Mouse (Mus musculus) embryonic facial prominence, embryonic 12.5 days (tissue): ENCODE data around the gene Ndel1. TPM values are rescaled to one million over a fixed set of nuclear protein-coding genes. Genes with fewer than 3 reads are reported as not detected.

Experiments
- ATAC-seq: fragments of 200-750 bp; cut with Nextera tagmentation; 2 replicates; pipeline ENCODE4 v1.8.0; 2017; ENCODE audit not compliant: insufficient number of reproducible peaks, insufficient read depth, low FRiP score, low TSS enrichment
- H3K27ac ChIP-seq: fragments of 300-500 bp; sonication (generic); 2 replicates; pipeline ENCODE4 v1.5.1; 2016; ENCODE audit warnings: mild to moderate bottlenecking
- H3K27me3 ChIP-seq: fragments of 300-500 bp; sonication (generic); 2 replicates; pipeline ENCODE4 v1.6.1; 2016; ENCODE audit warnings: mild to moderate bottlenecking, moderate library complexity
- H3K36me3 ChIP-seq: fragments of 300-500 bp; sonication (generic); 2 replicates; pipeline ENCODE4 v1.6.1; 2016; ENCODE audit warnings: mild to moderate bottlenecking
- H3K4me1 ChIP-seq: fragments of 300-500 bp; sonication (generic); 2 replicates; pipeline ENCODE4 v1.6.1; 2016
- H3K4me2 ChIP-seq: fragments of 300-500 bp; sonication (generic); replicated peaks from 2 replicates; pipeline ENCODE4 v1.6.1; 2016; ENCODE audit warnings: mild to moderate bottlenecking, moderate library complexity
- H3K4me3 ChIP-seq: fragments of 300-500 bp; sonication (generic); 2 replicates; pipeline ENCODE4 v1.5.1; 2016; ENCODE audit warnings: mild to moderate bottlenecking
- H3K9ac ChIP-seq: fragments of 300-500 bp; sonication (generic); 2 replicates; pipeline ENCODE4 v1.6.1; 2016; ENCODE audit warnings: mild to moderate bottlenecking, moderate library complexity
- H3K9me3 ChIP-seq: fragments of 300-500 bp; sonication (generic); 2 replicates; pipeline ENCODE4 v1.6.1; 2016; ENCODE audit warnings: mild to moderate bottlenecking, moderate library complexity
- WGBS: fragments of 180-500 bp; shearing (Covaris S2); methylation state at CpG from one replicate; pipeline ENCODE4 v1.1.7; 2016; 5-methylcytosine and 5-hydroxymethylcytosine counted together
- polyA plus RNA-seq: library from polyadenylated mRNA; unstranded; fragments of >200 nt; fragmentation: Nextera tagmentation; extraction: Ambion mirVana; gene quantifications from 2 replicates; pipeline ENCODE4 v1.2.1, GENCODE M21; 2016

Ndel1 gene
- polyA plus RNA-seq, 1 experiment from 2014 or later: 78.6 TPM

- Histone ChIP-seq H3K9ac (no peak overlapping the region), H3K9me3 (no peaks in the 10 kb centered on the region), H3K4me3 (no peak overlapping the region), H3K27ac (no peak overlapping the region), H3K4me1 (no peaks in the 10 kb centered on the region), H3K27me3 (no peaks in the 10 kb centered on the region), H3K4me2 (no peak overlapping the region), H3K36me3 (no peaks in the 10 kb centered on the region)
- 83% methylated on average over 5 of the region's 5 CpGs for WGBS
- no peak for ATAC-seq
These were observed 20.2 kb upstream of the Ndel1 start for GRCm38 (mm10) chr11:68891823-68892222.

DNA sequence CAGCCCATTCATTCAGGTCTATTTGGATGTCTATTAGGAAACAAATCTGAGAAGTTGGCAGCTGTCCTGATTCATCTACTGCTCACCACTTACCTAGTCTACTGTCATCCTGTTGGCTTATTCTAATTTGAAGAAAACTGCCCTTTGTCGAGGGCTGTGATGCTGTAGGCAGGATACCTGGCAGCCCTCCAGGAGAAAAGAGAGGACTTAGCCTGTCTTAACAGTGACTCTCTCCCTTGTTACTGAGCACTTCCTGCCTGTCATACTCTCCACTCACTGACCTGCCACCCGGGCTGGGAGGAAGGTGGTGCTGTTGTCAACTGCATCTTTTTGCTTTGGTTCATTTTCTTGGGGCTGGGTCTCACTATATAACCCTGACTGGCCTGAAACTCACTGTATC lies 19.0 kb upstream of the Ndel1 start:
- WGBS: 54% methylated on average over 2 of the region's 2 CpGs
- no peaks in the 10 kb centered on the region for H3K9me3 ChIP-seq
- H3K27ac ChIP-seq: no peak overlapping the region
- no peak overlapping the region for H3K9ac ChIP-seq
- no peaks in the 10 kb centered on the region for H3K27me3 ChIP-seq
- no peak overlapping the region for H3K4me2 ChIP-seq
- H3K4me1 ChIP-seq: no peaks in the 10 kb centered on the region
- ATAC-seq: no peak
- H3K4me3 ChIP-seq: no peak overlapping the region
- H3K36me3 ChIP-seq: no peaks in the 10 kb centered on the region

GRCm38 (mm10) chr11:68888653-68889052 lies 17.0 kb upstream of the Ndel1 start:
- no peak overlapping the region for H3K4me3 ChIP-seq
- H3K4me2 ChIP-seq: no peak overlapping the region
- no peak overlapping the region for H3K9ac ChIP-seq
- no peak for ATAC-seq
- no peaks in the 10 kb centered on the region for H3K27me3 ChIP-seq
- no peaks in the 10 kb centered on the region for H3K4me1 ChIP-seq
- WGBS: 72% methylated on average over 2 of the region's 2 CpGs
- H3K36me3 ChIP-seq: no peaks in the 10 kb centered on the region
- no peak overlapping the region for H3K27ac ChIP-seq
- no peaks in the 10 kb centered on the region for H3K9me3 ChIP-seq

DNA sequence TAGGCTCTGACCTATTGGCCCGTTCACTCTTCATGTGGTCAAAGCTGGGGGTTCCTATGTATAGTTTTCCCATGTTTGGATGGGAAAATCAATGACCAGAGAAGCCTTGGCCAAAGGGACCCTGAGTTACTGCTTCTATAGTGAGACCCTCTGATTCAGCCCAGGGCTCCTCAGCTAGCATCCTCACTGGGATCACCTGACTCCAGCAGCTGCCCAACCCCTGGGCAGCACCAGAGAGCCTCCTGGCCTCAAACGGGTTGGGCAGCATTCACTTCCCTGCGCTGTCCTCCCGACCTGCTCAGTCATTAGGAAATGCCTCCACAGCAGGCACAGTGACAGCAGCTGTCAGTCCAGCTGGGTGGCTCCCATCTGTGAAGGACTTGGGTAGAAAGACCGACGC lies 16.6 kb upstream of the Ndel1 start, which contains the start of gene Rnf222:
Gene Rnf222 (plus strand): TSS at position 301 of the 400 bp plus-strand sequence.
- H3K4me1 ChIP-seq: no peaks in the 10 kb centered on the region
- H3K9me3 ChIP-seq: no peaks in the 10 kb centered on the region
- no peak for ATAC-seq
- no peaks in the 10 kb centered on the region for H3K36me3 ChIP-seq
- H3K4me2 ChIP-seq: no peak within 1 kb of the TSS
- no peaks in the 10 kb centered on the region for H3K27me3 ChIP-seq
- H3K27ac ChIP-seq: no peak within 1 kb of the TSS
- H3K4me3 ChIP-seq: no peak within 1 kb of the TSS
- no peak within 1 kb of the TSS for H3K9ac ChIP-seq
- WGBS: 35% methylated on average over 6 of the region's 6 CpGs

DNA sequence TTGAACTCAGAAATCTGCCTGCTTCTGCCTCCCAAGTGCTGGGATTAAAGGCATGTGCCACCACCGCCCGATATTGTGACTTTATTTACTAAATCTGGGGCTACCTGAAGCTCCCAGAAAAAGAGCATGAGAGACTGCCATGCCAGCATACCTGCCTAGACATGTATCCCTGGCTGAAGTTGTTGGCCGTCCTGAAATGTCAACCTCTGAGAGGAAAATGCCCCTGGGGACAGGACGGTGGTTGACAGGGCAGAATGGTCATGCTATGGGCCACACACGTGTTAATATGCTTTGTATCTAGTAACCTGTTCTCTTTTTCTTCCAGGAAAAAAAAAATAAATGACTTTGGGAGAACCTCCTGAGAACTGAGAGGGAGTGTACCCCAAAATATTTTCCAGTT lies 14.4 kb upstream of the Ndel1 start:
- Histone ChIP-seq H3K4me3 (no peak overlapping the region), H3K9me3 (no peaks in the 10 kb centered on the region), H3K27me3 (no peaks in the 10 kb centered on the region), H3K4me1 (no peaks in the 10 kb centered on the region), H3K9ac (no peak overlapping the region), H3K4me2 (no peak overlapping the region), H3K27ac (no peak overlapping the region), H3K36me3 (no peaks in the 10 kb centered on the region)
- WGBS: 66% methylated on average over 5 of the region's 5 CpGs
- no peak for ATAC-seq

- H3K4me3 ChIP-seq: no peak overlapping the region
- H3K27ac ChIP-seq: no peak overlapping the region
- H3K9ac ChIP-seq: no peak overlapping the region
- H3K4me2 ChIP-seq: no peak overlapping the region
- H3K36me3 ChIP-seq: no peaks in the 10 kb centered on the region
- ATAC-seq: no peak
- 72% methylated on average over 5 of the region's 5 CpGs for WGBS
- H3K27me3 ChIP-seq: no peaks in the 10 kb centered on the region
- H3K9me3 ChIP-seq: no peaks in the 10 kb centered on the region
- no peaks in the 10 kb centered on the region for H3K4me1 ChIP-seq
These were observed 12.7 kb upstream of the Ndel1 start for GRCm38 (mm10) chr11:68884368-68884767.

GRCm38 (mm10) chr11:68883843-68884242 lies 12.2 kb upstream of the Ndel1 start:
- ATAC-seq: no peak
- no peak overlapping the region for H3K4me2 ChIP-seq
- H3K9me3 ChIP-seq: no peaks in the 10 kb centered on the region
- no peaks in the 10 kb centered on the region for H3K36me3 ChIP-seq
- H3K9ac ChIP-seq: no peak overlapping the region
- H3K4me1 ChIP-seq: no peaks in the 10 kb centered on the region
- WGBS: 75% methylated on average over 2 of the region's 2 CpGs
- no peak overlapping the region for H3K4me3 ChIP-seq
- no peaks in the 10 kb centered on the region for H3K27me3 ChIP-seq
- H3K27ac ChIP-seq: no peak overlapping the region

GRCm38 (mm10) chr11:68882107-68882506 lies 10.4 kb upstream of the Ndel1 start:
- Histone ChIP-seq H3K36me3 (no peaks in the 10 kb centered on the region), H3K27ac (no peak overlapping the region), H3K9ac (no peak overlapping the region), H3K4me2 (no peak overlapping the region), H3K9me3 (no peaks in the 10 kb centered on the region), H3K27me3 (no peaks in the 10 kb centered on the region), H3K4me1 (no peaks in the 10 kb centered on the region), H3K4me3 (no peak overlapping the region)
- no peak for ATAC-seq
- WGBS: 14% methylated on average over 14 of the region's 14 CpGs

DNA sequence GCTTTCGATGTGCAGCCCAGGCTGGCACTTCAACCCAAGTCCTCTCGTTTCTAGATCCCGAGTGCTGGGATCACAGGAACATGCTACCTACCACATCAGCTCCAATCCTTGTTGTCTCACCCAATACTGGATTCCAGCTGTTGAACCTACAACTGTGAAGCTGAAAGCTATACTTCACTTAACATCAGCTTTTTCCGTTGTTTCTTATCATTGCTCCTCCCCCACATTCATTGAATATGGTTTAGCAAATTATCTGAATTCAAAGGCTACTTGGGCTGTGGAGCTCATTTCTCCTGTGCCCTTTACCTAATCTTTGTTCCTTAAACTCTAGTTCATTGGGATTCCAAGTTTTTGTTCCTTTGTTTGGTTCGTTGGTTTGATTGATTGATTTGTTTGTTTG lies 7.2 kb upstream of the Ndel1 start:
- Histone ChIP-seq H3K4me1 (no peaks in the 10 kb centered on the region), H3K9me3 (no peaks in the 10 kb centered on the region), H3K9ac (no peak overlapping the region), H3K27me3 (no peaks in the 10 kb centered on the region), H3K36me3 (no peaks in the 10 kb centered on the region), H3K4me3 (no peak overlapping the region), H3K27ac (no peak overlapping the region), H3K4me2 (no peak overlapping the region)
- WGBS: 84% methylated on average over 5 of the region's 5 CpGs
- no peak for ATAC-seq

DNA sequence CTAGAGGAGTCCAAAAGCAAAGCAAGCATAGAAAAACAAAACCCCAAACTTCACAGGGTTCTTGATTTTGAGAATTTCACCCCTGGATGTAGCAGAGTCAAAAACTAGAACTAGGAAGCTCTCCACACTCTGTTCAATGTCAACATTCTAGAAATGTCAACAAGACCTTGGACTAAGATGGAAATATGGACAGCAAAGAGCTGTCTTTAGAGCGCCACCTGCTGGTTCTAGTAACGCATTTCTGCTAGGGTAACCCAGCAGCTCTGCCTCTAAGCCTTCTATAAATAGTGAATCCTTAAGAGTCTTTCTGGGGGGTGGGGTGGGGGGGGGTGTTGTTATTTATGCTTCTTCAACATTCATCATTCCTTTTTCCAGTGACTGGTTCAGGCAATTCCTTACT lies 3.2 kb upstream of the Ndel1 start:
- no peaks in the 10 kb centered on the region for H3K36me3 ChIP-seq
- H3K27ac ChIP-seq: no peak overlapping the region
- 0% methylated on average over 2 of the region's 2 CpGs for WGBS
- no peak overlapping the region for H3K4me3 ChIP-seq
- no peaks in the 10 kb centered on the region for H3K9me3 ChIP-seq
- no peak for ATAC-seq
- H3K4me2 ChIP-seq: no peak overlapping the region
- H3K9ac ChIP-seq: no peak overlapping the region
- no peaks in the 10 kb centered on the region for H3K27me3 ChIP-seq
- H3K4me1 ChIP-seq: 0 out of 2 replicates have a peak, but pooled peaks cover 3% of the 10 kb centered on the region

GRCm38 (mm10) chr11:68871277-68871676 lies 381 bp downstream of the Ndel1 start:
- WGBS: 83% methylated on average over 9 of the region's 9 CpGs
- Histone ChIP-seq H3K9me3 (no peaks in the 10 kb centered on the region), H3K4me1 (0 out of 2 replicates have a peak, but pooled peaks cover 3% of the 10 kb centered on the region), H3K4me2 (no peak overlapping the region), H3K4me3 (no peak overlapping the region), H3K9ac (no peak overlapping the region), H3K27ac (no peak overlapping the region), H3K27me3 (no peaks in the 10 kb centered on the region), H3K36me3 (no peaks in the 10 kb centered on the region)
- no peak for ATAC-seq

DNA sequence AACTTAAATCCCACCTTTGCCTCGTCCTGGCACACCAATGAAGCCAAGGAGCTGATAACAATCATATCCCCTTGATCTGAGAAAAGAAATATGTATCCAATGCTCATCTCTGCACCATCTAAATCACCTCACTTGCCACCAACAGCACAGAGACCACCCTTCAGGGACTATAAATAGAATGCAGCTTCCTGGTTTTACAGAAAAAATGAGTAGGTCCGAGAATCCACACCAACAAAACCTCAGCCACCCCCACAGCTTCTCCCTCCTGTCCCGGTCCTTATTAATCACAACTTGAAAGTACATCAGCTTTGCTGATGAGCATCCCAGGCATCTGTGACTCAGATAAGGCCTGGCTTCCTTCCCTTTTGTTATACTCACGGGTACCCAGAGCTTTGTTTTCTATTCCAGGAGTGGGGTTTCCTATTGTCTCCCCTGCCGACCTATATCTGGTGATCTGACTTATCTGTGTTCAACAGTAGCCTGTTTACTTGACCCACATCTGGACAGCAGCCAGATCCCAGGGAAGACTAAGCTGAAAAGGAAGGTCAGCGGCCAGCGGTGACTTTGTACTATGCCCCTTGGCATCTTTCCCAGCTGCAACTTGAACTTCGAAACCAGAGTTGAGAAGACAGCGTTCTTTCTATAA lies 7.0 kb downstream of the Ndel1 start:
- Histone ChIP-seq H3K9ac (no peak overlapping the region), H3K27ac (no peak overlapping the region), H3K4me2 (no peak overlapping the region), H3K4me1 (no peaks in the 10 kb centered on the region), H3K4me3 (no peak overlapping the region), H3K36me3 (no peaks in the 10 kb centered on the region), H3K27me3 (no peaks in the 10 kb centered on the region), H3K9me3 (no peaks in the 10 kb centered on the region)
- 55% methylated on average over 9 of the region's 9 CpGs for WGBS
- no peak for ATAC-seq
